Mouse (Mus musculus): ENCODE results near the gene Mindy4b-ps. TPM values are rescaled to one million over a fixed set of nuclear protein-coding genes. Genes with fewer than 3 reads are reported as not detected.

The Mindy4b-ps gene
- polyA plus RNA-seq, 1 experiment from 2014 or later = 0.71 TPM

GRCm38 (mm10) chr3:58828366-58829153, 6.4 kb upstream of the Mindy4b-ps start:
- no peak overlapping the region for H3K4me2 ChIP-seq (ENCODE audit: low read depth, low read length)
- H3K27me3 ChIP-seq (ENCODE audit: control insufficient read depth, insufficient read depth, low read length) = no peaks in the 10 kb centered on the region
- ATAC-seq (replicated peaks; ENCODE audit: extremely low read depth, insufficient read depth, low FRiP score) = no peak
- WGBS = 75% methylated on average over 14 of the region's 14 CpGs
- H3K4me3 ChIP-seq (ENCODE audit: low read length) = no peak overlapping the region
- no peak overlapping the region for H3K27ac ChIP-seq (ENCODE audit: low read length)
- H3K4me1 ChIP-seq (ENCODE audit: control insufficient read depth, insufficient read depth, low read length) = no peaks in the 10 kb centered on the region
- H3K9me3 ChIP-seq (replicated peaks; ENCODE audit: control insufficient read depth, low read length) = no peaks in the 10 kb centered on the region
- H3K9ac ChIP-seq (ENCODE audit: low read length) = no peak overlapping the region
- H3K36me3 ChIP-seq (ENCODE audit: control insufficient read depth, insufficient read depth) = no peaks in the 10 kb centered on the region

GRCm38 (mm10) chr3:58826266-58826665, 4.2 kb upstream of the Mindy4b-ps start:
- Histone ChIP-seq H3K36me3 (ENCODE audit: control insufficient read depth, insufficient read depth) (no peaks in the 10 kb centered on the region), H3K4me2 (ENCODE audit: low read depth, low read length) (no peak overlapping the region), H3K27ac (ENCODE audit: low read length) (no peak overlapping the region), H3K4me3 (ENCODE audit: low read length) (no peak overlapping the region), H3K27me3 (ENCODE audit: control insufficient read depth, insufficient read depth, low read length) (no peaks in the 10 kb centered on the region), H3K9ac (ENCODE audit: low read length) (no peak overlapping the region), H3K9me3 (replicated peaks; ENCODE audit: control insufficient read depth, low read length) (no peaks in the 10 kb centered on the region), H3K4me1 (ENCODE audit: control insufficient read depth, insufficient read depth, low read length) (no peaks in the 10 kb centered on the region)
- 58% methylated on average over 4 of the region's 4 CpGs for WGBS
- ATAC-seq (replicated peaks; ENCODE audit: extremely low read depth, insufficient read depth, low FRiP score) = no peak

- Histone ChIP-seq H3K27me3 (ENCODE audit: control insufficient read depth, insufficient read depth, low read length) (no peaks in the 10 kb centered on the region; the same call in 1 of the 2 replicates), H3K9me3 (replicated peaks; ENCODE audit: control insufficient read depth, low read length) (no peaks in the 10 kb centered on the region), H3K36me3 (ENCODE audit: control insufficient read depth, insufficient read depth) (no peaks in the 10 kb centered on the region), H3K27ac (ENCODE audit: low read length) (no peak overlapping the region), H3K9ac (ENCODE audit: low read length) (no peak overlapping the region), H3K4me1 (ENCODE audit: control insufficient read depth, insufficient read depth, low read length) (peaks cover 4% of the 10 kb centered on the region), H3K4me2 (ENCODE audit: low read depth, low read length) (no peak overlapping the region), H3K4me3 (ENCODE audit: low read length) (no peak overlapping the region)
- 19% methylated on average over 6 of the region's 6 CpGs for WGBS
- no peak for ATAC-seq (replicated peaks; ENCODE audit: extremely low read depth, insufficient read depth, low FRiP score)
These were observed 4.8 kb downstream of the Mindy4b-ps start for GRCm38 (mm10) chr3:58817337-58817736.

- Histone ChIP-seq H3K4me3 (ENCODE audit: low read length) (no peak overlapping the region), H3K4me2 (ENCODE audit: low read depth, low read length) (no peak overlapping the region), H3K27me3 (ENCODE audit: control insufficient read depth, insufficient read depth, low read length) (no peaks in the 10 kb centered on the region; the same call in 1 of the 2 replicates), H3K27ac (ENCODE audit: low read length) (no peak overlapping the region), H3K9ac (ENCODE audit: low read length) (no peak overlapping the region), H3K36me3 (ENCODE audit: control insufficient read depth, insufficient read depth) (no peaks in the 10 kb centered on the region), H3K9me3 (replicated peaks; ENCODE audit: control insufficient read depth, low read length) (no peaks in the 10 kb centered on the region), H3K4me1 (ENCODE audit: control insufficient read depth, insufficient read depth, low read length) (peaks cover 4% of the 10 kb centered on the region)
- ATAC-seq (replicated peaks; ENCODE audit: extremely low read depth, insufficient read depth, low FRiP score) = no peak
- WGBS = 70% methylated on average over 3 of the region's 3 CpGs
These were observed 7.9 kb downstream of the Mindy4b-ps start for GRCm38 (mm10) chr3:58814191-58814590.

- H3K27ac ChIP-seq (ENCODE audit: low read length) = no peak overlapping the region
- no peaks in the 10 kb centered on the region; the same call in 1 of the 2 replicates for H3K27me3 ChIP-seq (ENCODE audit: control insufficient read depth, insufficient read depth, low read length)
- H3K4me1 ChIP-seq (ENCODE audit: control insufficient read depth, insufficient read depth, low read length) = peaks cover 6% of the 10 kb centered on the region
- H3K9me3 ChIP-seq (replicated peaks; ENCODE audit: control insufficient read depth, low read length) = no peaks in the 10 kb centered on the region
- H3K36me3 ChIP-seq (ENCODE audit: control insufficient read depth, insufficient read depth) = no peaks in the 10 kb centered on the region
- WGBS = 43% methylated on average over 11 of the region's 11 CpGs
- H3K4me3 ChIP-seq (ENCODE audit: low read length) = no peak overlapping the region
- no peak overlapping the region for H3K4me2 ChIP-seq (ENCODE audit: low read depth, low read length)
- no peak for ATAC-seq (replicated peaks; ENCODE audit: extremely low read depth, insufficient read depth, low FRiP score)
- H3K9ac ChIP-seq (ENCODE audit: low read length) = no peak overlapping the region
These were observed 11.8 kb downstream of the Mindy4b-ps start for GRCm38 (mm10) chr3:58810353-58810752.

- Histone ChIP-seq H3K4me2 (ENCODE audit: low read depth, low read length) (no peak overlapping the region), H3K27ac (ENCODE audit: low read length) (no peak overlapping the region), H3K9ac (ENCODE audit: low read length) (no peak overlapping the region), H3K4me1 (ENCODE audit: control insufficient read depth, insufficient read depth, low read length) (peaks cover 12% of the 10 kb centered on the region), H3K36me3 (ENCODE audit: control insufficient read depth, insufficient read depth) (no peaks in the 10 kb centered on the region), H3K27me3 (ENCODE audit: control insufficient read depth, insufficient read depth, low read length) (no peaks in the 10 kb centered on the region; the same call in 1 of the 2 replicates), H3K4me3 (ENCODE audit: low read length) (no peak overlapping the region), H3K9me3 (replicated peaks; ENCODE audit: control insufficient read depth, low read length) (no peaks in the 10 kb centered on the region)
- ATAC-seq (replicated peaks; ENCODE audit: extremely low read depth, insufficient read depth, low FRiP score) = no peak
- 73% methylated on average over 12 of the region's 12 CpGs for WGBS
These were observed 12.8 kb downstream of the Mindy4b-ps start for GRCm38 (mm10) chr3:58809111-58809915.

- Histone ChIP-seq H3K27ac (ENCODE audit: low read length) (no peak overlapping the region), H3K9me3 (replicated peaks; ENCODE audit: control insufficient read depth, low read length) (no peaks in the 10 kb centered on the region), H3K4me3 (ENCODE audit: low read length) (no peak overlapping the region), H3K9ac (ENCODE audit: low read length) (no peak overlapping the region), H3K27me3 (ENCODE audit: control insufficient read depth, insufficient read depth, low read length) (no peaks in the 10 kb centered on the region; the same call in 1 of the 2 replicates), H3K4me2 (ENCODE audit: low read depth, low read length) (no peak overlapping the region), H3K4me1 (ENCODE audit: control insufficient read depth, insufficient read depth, low read length) (peaks cover 15% of the 10 kb centered on the region), H3K36me3 (ENCODE audit: control insufficient read depth, insufficient read depth) (no peaks in the 10 kb centered on the region)
- WGBS = 85% methylated on average over 5 of the region's 5 CpGs
- no peak for ATAC-seq (replicated peaks; ENCODE audit: extremely low read depth, insufficient read depth, low FRiP score)
These were observed 13.5 kb downstream of the Mindy4b-ps start for GRCm38 (mm10) chr3:58808636-58809035.

GRCm38 (mm10) chr3:58804745-58805144, 17.4 kb downstream of the Mindy4b-ps start:
- Histone ChIP-seq H3K27me3 (ENCODE audit: control insufficient read depth, insufficient read depth, low read length) (no peaks in the 10 kb centered on the region; the same call in 1 of the 2 replicates), H3K9ac (ENCODE audit: low read length) (no peak overlapping the region), H3K4me2 (ENCODE audit: low read depth, low read length) (no peak overlapping the region), H3K9me3 (replicated peaks; ENCODE audit: control insufficient read depth, low read length) (no peaks in the 10 kb centered on the region), H3K36me3 (ENCODE audit: control insufficient read depth, insufficient read depth) (no peaks in the 10 kb centered on the region), H3K27ac (ENCODE audit: low read length) (peak overlapping the region; percentile 70), H3K4me1 (ENCODE audit: control insufficient read depth, insufficient read depth, low read length) (peaks cover 15% of the 10 kb centered on the region), H3K4me3 (ENCODE audit: low read length) (no peak overlapping the region)
- ATAC-seq (replicated peaks; ENCODE audit: extremely low read depth, insufficient read depth, low FRiP score) = peak; percentile 98
- WGBS = 36% methylated on average over 6 of the region's 6 CpGs

- H3K4me3 ChIP-seq (ENCODE audit: low read length) = no peak overlapping the region
- 72% methylated on average over 4 of the region's 4 CpGs for WGBS
- no peak overlapping the region for H3K27ac ChIP-seq (ENCODE audit: low read length)
- H3K36me3 ChIP-seq (ENCODE audit: control insufficient read depth, insufficient read depth) = no peaks in the 10 kb centered on the region
- H3K9me3 ChIP-seq (replicated peaks; ENCODE audit: control insufficient read depth, low read length) = no peaks in the 10 kb centered on the region
- H3K4me1 ChIP-seq (ENCODE audit: control insufficient read depth, insufficient read depth, low read length) = no peaks in the 10 kb centered on the region
- H3K4me2 ChIP-seq (ENCODE audit: low read depth, low read length) = no peak overlapping the region
- no peak for ATAC-seq (replicated peaks; ENCODE audit: extremely low read depth, insufficient read depth, low FRiP score)
- no peaks in the 10 kb centered on the region; the same call in 1 of the 2 replicates for H3K27me3 ChIP-seq (ENCODE audit: control insufficient read depth, insufficient read depth, low read length)
- H3K9ac ChIP-seq (ENCODE audit: low read length) = no peak overlapping the region
These were observed 23.4 kb downstream of the Mindy4b-ps start for GRCm38 (mm10) chr3:58798676-58799075.
